Mouse (Mus musculus) embryo, embryonic 11 days (tissue): ENCODE measurements around the gene Aldh9a1.

Experiments used
- DNase-seq: peaks from one replicate; pipeline ENCODE4 v3.0.0-alpha.2; 2015

Aldh9a1 gene

GRCm38 (mm10) chr1:167386466-167386865, 36.7 kb downstream of the Aldh9a1 start:
- DNase-seq, result no peak

- DNase-seq, result no peak
These were observed 37.5 kb downstream of the Aldh9a1 start for GRCm38 (mm10) chr1:167387310-167387709.

GRCm38 (mm10) chr1:167387796-167388195, 38.0 kb downstream of the Aldh9a1 start:
- DNase-seq, result no peak

- DNase-seq, result no peak
These were observed 38.8 kb downstream of the Aldh9a1 start for GRCm38 (mm10) chr1:167388571-167388970.

- DNase-seq, result no peak
These were observed 39.8 kb downstream of the Aldh9a1 start for GRCm38 (mm10) chr1:167389584-167389983.

GRCm38 (mm10) chr1:167390381-167390780, 40.6 kb downstream of the Aldh9a1 start:
- no peak for DNase-seq

- DNase-seq, result no peak
These were observed 41.5 kb downstream of the Aldh9a1 start for GRCm38 (mm10) chr1:167391241-167391640.

GRCm38 (mm10) chr1:167392031-167392640, 42.3 kb downstream of the Aldh9a1 start:
- DNase-seq, result no peak

- DNase-seq, result no peak
These were observed 42.9 kb downstream of the Aldh9a1 start for GRCm38 (mm10) chr1:167392687-167393086.

GRCm38 (mm10) chr1:167393281-167393680, 43.5 kb downstream of the Aldh9a1 start:
- peak; percentile 41 for DNase-seq

GRCm38 (mm10) chr1:167393683-167394492, 44.1 kb downstream of the Aldh9a1 start, which contains the start of gene Mgst3:
Gene Mgst3, minus strand, starts transcription at chr1:167393841.
- peak; percentile 96 for DNase-seq

GRCm38 (mm10) chr1:167405237-167405636, 55.4 kb downstream of the Aldh9a1 start:
- no peak for DNase-seq

GRCm38 (mm10) chr1:167409601-167410000, 59.8 kb downstream of the Aldh9a1 start:
- DNase-seq, result no peak

GRCm38 (mm10) chr1:167411991-167412715, 62.4 kb downstream of the Aldh9a1 start:
- DNase-seq, result no peak

GRCm38 (mm10) chr1:167414846-167415245, 65.1 kb downstream of the Aldh9a1 start:
- peak; percentile 80 for DNase-seq
